Mouse (Mus musculus) small intestine, adult 2 months (tissue): ENCODE measurements around the gene Sh2d7. TPM values are rescaled to one million over a fixed set of nuclear protein-coding genes. Genes with fewer than 3 reads are reported as not detected.

Experiments
- H3K27ac ChIP-seq: fragments of 200-500 bp; 2 replicates; pipeline ENCODE4 v1.5.1; 2012; ENCODE audit warnings: low read depth, low read length, control low read depth, inconsistent platforms; ENCODE audit not compliant: insufficient read depth
- H3K27me3 ChIP-seq: fragments of 200-500 bp; 2 replicates; pipeline ENCODE4 v1.6.1; 2012; ENCODE audit warnings: mild to moderate bottlenecking, moderate library complexity, low read length, inconsistent platforms; ENCODE audit not compliant: control insufficient read depth, insufficient read depth
- H3K36me3 ChIP-seq: fragments of 200-500 bp; 2 replicates; pipeline ENCODE4 v1.6.1; 2012; ENCODE audit warnings: mild to moderate bottlenecking, low read length, control low read depth, inconsistent platforms; ENCODE audit not compliant: control insufficient read depth, insufficient read depth
- H3K4me1 ChIP-seq: fragments of 200-500 bp; 2 replicates; pipeline ENCODE4 v1.6.1; 2012; ENCODE audit warnings: low read length, inconsistent platforms, mixed read lengths; ENCODE audit not compliant: control insufficient read depth, insufficient read depth, insufficient read length
- H3K4me3 ChIP-seq: fragments of 200-500 bp; 2 replicates; pipeline ENCODE4 v1.5.1; 2012; ENCODE audit warnings: low read depth, mild to moderate bottlenecking, control low read depth, inconsistent platforms, low read length, moderate library complexity
- CTCF ChIP-seq: fragments of 200-500 bp; IDR thresholded peaks from 2 replicates; pipeline ENCODE4 v1.5.1; 2012; ENCODE audit warnings: low read depth, mild to moderate bottlenecking, control low read depth, inconsistent platforms, low read length, moderate library complexity, mixed read lengths; ENCODE audit not compliant: insufficient replicate concordance, insufficient read length; ENCODE audit errors: extremely low read depth
- POLR2A ChIP-seq: fragments of 200-500 bp; IDR thresholded peaks from 2 replicates; pipeline ENCODE4 v1.6.1; 2012; ENCODE audit warnings: low read depth, mild to moderate bottlenecking, control low read depth, inconsistent platforms, low read length, moderate library complexity
- WGBS: fragments of 180-500 bp; shearing (Covaris S2); methylation state at CpG from one replicate; pipeline ENCODE4 v1.1.7; 2018; 5-methylcytosine and 5-hydroxymethylcytosine counted together
- polyA plus RNA-seq: library from polyadenylated mRNA; depleted of rRNA; stranded (reverse); fragments of >200 nt; gene quantifications from 2 replicates; pipeline ENCODE4 v1.2.3, GENCODE M21; 2012

Sh2d7 gene
- polyA plus RNA-seq, 1 experiment, result 5.7 TPM

GRCm38 (mm10) chr9:54544212-54544953, 5.6 kb downstream of the Sh2d7 start:
- no peaks in the 10 kb centered on the region for H3K27me3 ChIP-seq
- H3K4me3 ChIP-seq, result no peak overlapping the region
- H3K4me1 ChIP-seq, result no peaks in the 10 kb centered on the region
- no peaks in the 10 kb centered on the region for H3K36me3 ChIP-seq
- TF ChIP-seq CTCF, result no peak
- 85% methylated on average over 9 of the region's 9 CpGs for WGBS
- H3K27ac ChIP-seq, result no peak overlapping the region

GRCm38 (mm10) chr9:54544954-54545315, 6.2 kb downstream of the Sh2d7 start:
- H3K4me3 ChIP-seq, result no peak overlapping the region
- no peak overlapping the region for H3K27ac ChIP-seq
- no peaks in the 10 kb centered on the region for H3K4me1 ChIP-seq
- no peaks in the 10 kb centered on the region for H3K36me3 ChIP-seq
- no peaks in the 10 kb centered on the region for H3K27me3 ChIP-seq
- TF ChIP-seq CTCF, result no peak
- TF ChIP-seq POLR2A, result no peak
- 88% methylated on average over 4 of the region's 4 CpGs for WGBS

DNA sequence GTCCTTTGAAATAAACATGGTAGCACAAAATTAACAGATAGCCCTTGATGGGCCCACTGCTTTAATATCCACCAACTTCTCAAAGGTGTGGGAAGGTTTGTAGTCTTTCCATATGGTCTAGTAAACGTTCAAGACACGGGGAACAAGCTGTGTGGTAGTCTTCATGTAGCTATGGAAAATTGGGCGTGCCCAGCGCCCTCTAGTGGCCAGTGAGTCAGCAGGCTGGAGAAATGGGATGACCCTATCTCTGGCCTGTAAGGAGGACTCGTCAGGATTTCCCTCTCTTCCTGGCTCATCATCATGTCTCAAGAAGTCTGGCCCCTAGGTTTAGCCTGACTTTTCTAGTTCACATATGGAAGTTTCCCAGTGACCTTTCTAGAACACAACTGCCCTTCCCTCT, 8.8 kb downstream of the Sh2d7 start:
- TF ChIP-seq POLR2A (no peak), CTCF (peak; percentile 95; the same call in 1 of the 2 replicates)
- no peaks in the 10 kb centered on the region for H3K36me3 ChIP-seq
- H3K4me3 ChIP-seq, result no peak overlapping the region
- H3K27me3 ChIP-seq, result no peaks in the 10 kb centered on the region
- no peak overlapping the region for H3K27ac ChIP-seq
- no peaks in the 10 kb centered on the region for H3K4me1 ChIP-seq
- 6% methylated on average over 5 of the region's 5 CpGs for WGBS

DNA sequence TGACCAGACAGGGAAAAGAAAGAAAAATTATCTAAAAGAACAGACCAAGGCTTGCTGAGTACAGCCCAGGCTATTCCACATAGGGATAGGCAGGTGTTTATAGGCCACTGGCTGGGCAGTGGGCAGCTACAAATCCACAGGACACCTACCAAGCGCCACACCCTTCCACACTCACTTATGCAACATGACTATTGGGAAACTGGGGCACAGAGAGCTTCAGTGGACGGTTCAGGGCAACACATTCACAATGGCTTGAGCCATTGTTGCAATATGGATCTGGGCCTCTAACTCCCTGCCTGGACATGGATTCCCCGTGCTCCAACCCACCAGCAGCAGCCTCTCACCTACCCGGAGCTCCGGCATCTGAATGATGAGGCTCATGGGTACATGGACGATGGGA, 10.6 kb downstream of the Sh2d7 start:
- no peak for TF ChIP-seq CTCF
- no peak for TF ChIP-seq POLR2A
- no peak overlapping the region for H3K4me3 ChIP-seq
- no peaks in the 10 kb centered on the region for H3K27me3 ChIP-seq
- no peaks in the 10 kb centered on the region for H3K36me3 ChIP-seq
- H3K4me1 ChIP-seq, result no peaks in the 10 kb centered on the region
- no peak overlapping the region for H3K27ac ChIP-seq
- 93% methylated on average over 6 of the region's 6 CpGs for WGBS

- Histone ChIP-seq H3K4me3 (no peak overlapping the region), H3K27ac (no peak overlapping the region), H3K27me3 (no peaks in the 10 kb centered on the region), H3K4me1 (no peaks in the 10 kb centered on the region), H3K36me3 (no peaks in the 10 kb centered on the region)
- no peak for TF ChIP-seq POLR2A
- peak; percentile 34; the same call in 1 of the 2 replicates for TF ChIP-seq CTCF
- 24% methylated on average over 5 of the region's 5 CpGs for WGBS
Observed at GRCm38 (mm10) chr9:54552409-54552808, 13.6 kb downstream of the Sh2d7 start.

DNA sequence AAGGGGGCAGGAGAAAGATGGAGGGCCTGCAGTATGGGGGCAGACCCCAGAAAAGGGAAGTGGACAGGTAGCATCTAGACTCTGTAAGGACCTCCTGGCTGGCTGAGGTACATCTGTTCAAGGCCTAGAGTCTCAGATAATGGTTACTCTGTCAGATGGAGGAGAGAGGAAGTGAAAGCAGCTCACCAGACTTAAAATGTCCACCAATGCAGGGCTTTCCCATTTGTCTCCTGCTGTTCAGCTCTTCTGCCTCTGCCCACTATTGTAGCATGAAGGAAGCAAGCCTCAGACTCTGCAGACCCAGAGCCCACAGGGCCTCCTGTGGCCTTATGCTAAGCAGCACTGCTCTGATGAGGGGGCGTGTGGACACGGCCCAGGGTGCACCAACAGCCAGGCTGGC, 16.3 kb downstream of the Sh2d7 start:
- Histone ChIP-seq H3K27me3 (no peaks in the 10 kb centered on the region), H3K4me3 (no peak overlapping the region), H3K27ac (no peak overlapping the region), H3K4me1 (no peaks in the 10 kb centered on the region; the same call in 1 of the 2 replicates), H3K36me3 (no peaks in the 10 kb centered on the region)
- TF ChIP-seq CTCF (no peak), POLR2A (no peak)
- WGBS, result 84% methylated on average over 2 of the region's 2 CpGs

DNA sequence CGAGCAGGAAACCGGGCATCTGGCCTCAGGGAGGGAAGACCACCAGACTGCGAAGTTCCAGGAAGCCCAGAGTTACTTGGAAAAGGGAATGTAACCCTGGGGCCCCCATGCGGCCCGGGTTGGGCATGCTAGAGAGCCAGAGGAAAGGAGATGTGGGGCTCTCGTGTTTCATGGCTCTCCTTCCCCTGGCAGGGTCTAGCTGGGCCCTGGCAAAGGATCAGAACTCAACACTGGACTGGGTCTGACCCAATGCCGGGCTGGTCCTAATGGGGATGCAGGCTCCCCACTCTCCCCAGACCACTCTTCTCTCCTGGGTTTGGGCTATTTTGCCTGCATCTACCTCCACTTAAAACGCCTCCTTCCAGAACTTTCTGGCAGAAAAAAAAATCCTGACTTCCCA, 19.9 kb downstream of the Sh2d7 start:
- Histone ChIP-seq H3K27me3 (no peaks in the 10 kb centered on the region), H3K4me1 (peaks cover 3% of the 10 kb centered on the region), H3K36me3 (no peaks in the 10 kb centered on the region), H3K27ac (no peak overlapping the region), H3K4me3 (no peak overlapping the region)
- WGBS, result 92% methylated on average over 8 of the region's 8 CpGs
- TF ChIP-seq POLR2A, result no peak
- no peak for TF ChIP-seq CTCF
